Mouse (Mus musculus) liver, adult 2 months (tissue): ENCODE results near the gene Tapbpl.

Source experiments
- CTCF ChIP-seq: fragments of 200-500 bp; IDR thresholded peaks from 2 replicates; pipeline ENCODE4 v1.5.1; 2011; ENCODE audit warnings: low read depth, low read length, control low read depth
- POLR2A ChIP-seq: fragments of 200-500 bp; IDR thresholded peaks from 2 replicates; pipeline ENCODE4 v1.6.1; 2011; ENCODE audit warnings: low read length, control low read depth; ENCODE audit not compliant: insufficient read depth; ENCODE audit errors: extremely low read depth

GRCm38 (mm10) chr6:125252285-125252684 is 20.6 kb upstream of the Tapbpl start:
- TF ChIP-seq CTCF (no peak), POLR2A (no peak)
